Mouse (Mus musculus): ENCODE measurements around the gene Retreg2. TPM values are rescaled to one million over a fixed set of nuclear protein-coding genes. Genes with fewer than 3 reads are reported as not detected.

Retreg2 gene
- polyA plus RNA-seq, 1 experiment, result 92.9 TPM

DNA sequence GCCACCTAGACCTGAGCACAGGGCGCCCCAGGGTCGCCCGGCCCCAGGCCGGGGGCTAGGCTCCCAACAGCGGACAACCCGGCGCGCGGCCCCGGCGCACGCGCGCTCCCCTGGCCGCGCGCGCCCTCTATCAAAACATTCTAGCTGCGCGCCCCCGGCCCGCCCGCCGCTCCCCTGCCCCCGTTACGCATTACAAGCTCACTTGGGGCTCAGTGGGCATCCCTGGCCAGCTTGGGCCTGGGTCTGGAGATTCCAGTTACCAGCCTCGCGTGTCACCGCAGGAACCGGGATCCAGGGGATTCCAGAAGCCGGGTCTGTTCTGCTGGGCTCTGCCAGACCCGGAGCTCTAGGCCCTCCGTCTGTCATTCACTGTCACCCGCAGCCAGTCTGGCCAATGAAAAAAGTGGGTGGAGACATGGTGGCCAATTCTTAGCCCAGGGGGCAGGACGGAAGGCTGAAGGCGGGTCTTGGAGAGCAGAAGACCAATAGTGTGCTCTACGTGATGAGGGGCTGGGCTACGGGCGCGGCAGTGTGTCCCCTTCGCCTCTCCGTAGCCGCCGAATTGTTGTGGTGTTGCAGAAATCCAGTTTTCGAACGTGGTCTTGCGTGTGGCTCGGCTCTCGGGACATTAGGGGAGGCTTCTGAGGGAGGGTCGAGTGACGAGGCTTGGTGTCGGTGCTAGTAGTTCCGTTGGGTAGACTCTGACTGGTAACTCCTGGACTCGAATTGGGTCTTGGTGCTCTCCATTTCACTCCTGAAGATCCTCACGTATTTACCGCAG, 49.2 kb downstream of the Retreg2 start, which contains the start of the genes Ankzf1 and Atg9a:
Gene Ankzf1 (plus strand): TSS at position 530 of the 781 bp plus-strand sequence.
Gene Atg9a (minus strand): TSS at position 575 of the 781 bp plus-strand sequence.
- WGBS, result 1% methylated on average over 56 of the region's 56 CpGs
- TF ChIP-seq POLR2A (IDR thresholded peaks at IDR 0.05; ENCODE audit: borderline replicate concordance, control insufficient read depth, low read depth, low read length) (peak; percentile 67; the same call in 1 of the 2 replicates), CTCF (IDR thresholded peaks at IDR 0.05; ENCODE audit: control insufficient read depth, insufficient read depth, low read length) (no peak)
- Histone ChIP-seq H3K27ac (ENCODE audit: control insufficient read depth, insufficient read depth, low read depth, low read length, poor library complexity) (peak within 1 kb of the TSS; percentile 92), H3K4me3 (replicated peaks; ENCODE audit: control insufficient read depth, low read depth, low read length) (peak within 1 kb of the TSS; percentile 85), H3K4me1 (ENCODE audit: control insufficient read depth, insufficient read depth, low read length) (peaks cover 1% of the 10 kb centered on the region; the same call in 1 of the 2 replicates)

GRCm38 (mm10) chr1:75192452-75192851, 49.9 kb downstream of the Retreg2 start:
- H3K4me1 ChIP-seq (ENCODE audit: control insufficient read depth, insufficient read depth, low read length), result peaks cover 1% of the 10 kb centered on the region; the same call in 1 of the 2 replicates
- H3K27ac ChIP-seq (ENCODE audit: control insufficient read depth, insufficient read depth, low read depth, low read length, poor library complexity), result peak overlapping the region; percentile 92
- peak overlapping the region; percentile 76 for H3K4me3 ChIP-seq (replicated peaks; ENCODE audit: control insufficient read depth, low read depth, low read length)
- under 1% methylated on average over 19 of the region's 19 CpGs for WGBS
- TF ChIP-seq POLR2A (IDR thresholded peaks at IDR 0.05; ENCODE audit: borderline replicate concordance, control insufficient read depth, low read depth, low read length) (0 out of 2 replicates have a peak, but pooled peaks have one; percentile 42), CTCF (IDR thresholded peaks at IDR 0.05; ENCODE audit: control insufficient read depth, insufficient read depth, low read length) (no peak)

Other genes with a start within 250 kb of the Retreg2 start
- gene Cryba2, start 249.6 kb upstream of the Retreg2 start, polyA plus RNA-seq (2011; ENCODE audit: insufficient read depth, insufficient read length, low replicate concordance, missing spikeins), result not detected in 2 replicates
- gene Cfap65, start 207.2 kb upstream of the Retreg2 start, polyA plus RNA-seq (2011; ENCODE audit: insufficient read depth, insufficient read length, low replicate concordance, missing spikeins), result not detected in 2 replicates
- 0.82 TPM in 1 of 2 replicates, not detected in the other for gene Ihh, start 191.1 kb upstream of the Retreg2 start, polyA plus RNA-seq (2011; ENCODE audit: insufficient read depth, insufficient read length, low replicate concordance, missing spikeins)
- gene Nhej1, start 17.6 kb upstream of the Retreg2 start, polyA plus RNA-seq (2011; ENCODE audit: insufficient read depth, insufficient read length, low replicate concordance, missing spikeins), result 5.6 and 11.6 TPM in 2 replicates
- 1.7 TPM in 1 of 2 replicates, not detected in the other for gene Slc23a3, start 8.9 kb upstream of the Retreg2 start, polyA plus RNA-seq (2011; ENCODE audit: insufficient read depth, insufficient read length, low replicate concordance, missing spikeins)
- 55.3 and 100 TPM in 2 replicates for gene Cnppd1, start 67 bp upstream of the Retreg2 start, polyA plus RNA-seq (2011; ENCODE audit: insufficient read depth, insufficient read length, low replicate concordance, missing spikeins)
- gene Zfand2b, start 25.9 kb downstream of the Retreg2 start, polyA plus RNA-seq (2011; ENCODE audit: insufficient read depth, insufficient read length, low replicate concordance, missing spikeins), result 28.5 and 49.8 TPM in 2 replicates
- gene Abcb6, start 37.6 kb downstream of the Retreg2 start, polyA plus RNA-seq (2011; ENCODE audit: insufficient read depth, insufficient read length, low replicate concordance, missing spikeins), result 151 and 182 TPM in 2 replicates
- 16.6 and 27.7 TPM in 2 replicates for gene Ankzf1, start 49.4 kb downstream of the Retreg2 start, polyA plus RNA-seq (2011; ENCODE audit: insufficient read depth, insufficient read length, low replicate concordance, missing spikeins)
- gene Atg9a, start 49.4 kb downstream of the Retreg2 start, polyA plus RNA-seq (2011; ENCODE audit: insufficient read depth, insufficient read length, low replicate concordance, missing spikeins), result 24.6 and 39.2 TPM in 2 replicates
- gene Glb1l, start 68.0 kb downstream of the Retreg2 start, polyA plus RNA-seq (2011; ENCODE audit: insufficient read depth, insufficient read length, low replicate concordance, missing spikeins), result 23.0 and 43.6 TPM in 2 replicates
- gene Stk16, start 68.1 kb downstream of the Retreg2 start, polyA plus RNA-seq (2011; ENCODE audit: insufficient read depth, insufficient read length, low replicate concordance, missing spikeins), result 74.2 and 168 TPM in 2 replicates
- 422 and 591 TPM in 2 replicates for gene Tuba4a, start 77.1 kb downstream of the Retreg2 start, polyA plus RNA-seq (2011; ENCODE audit: insufficient read depth, insufficient read length, low replicate concordance, missing spikeins)
- gene A630095N17Rik, start 89.3 kb downstream of the Retreg2 start, polyA plus RNA-seq (2011; ENCODE audit: insufficient read depth, insufficient read length, low replicate concordance, missing spikeins), result not detected in 2 replicates
- gene Dnajb2, start 93.6 kb downstream of the Retreg2 start, polyA plus RNA-seq (2011; ENCODE audit: insufficient read depth, insufficient read length, low replicate concordance, missing spikeins), result 85.8 and 119 TPM in 2 replicates
- 1.4 and 4.2 TPM in 2 replicates for gene Ptprn, start 121.7 kb downstream of the Retreg2 start, polyA plus RNA-seq (2011; ENCODE audit: insufficient read depth, insufficient read length, low replicate concordance, missing spikeins)
- gene Resp18, start 135.6 kb downstream of the Retreg2 start, polyA plus RNA-seq (2011; ENCODE audit: insufficient read depth, insufficient read length, low replicate concordance, missing spikeins), result not detected in 2 replicates
- gene Dnpep, start 175.2 kb downstream of the Retreg2 start, polyA plus RNA-seq (2011; ENCODE audit: insufficient read depth, insufficient read length, low replicate concordance, missing spikeins), result 9.2 and 21.3 TPM in 2 replicates
- gene Des, start 217.6 kb downstream of the Retreg2 start, polyA plus RNA-seq (2011; ENCODE audit: insufficient read depth, insufficient read length, low replicate concordance, missing spikeins), result 2.1 and 8.8 TPM in 2 replicates
- gene Speg, start 232.5 kb downstream of the Retreg2 start, polyA plus RNA-seq (2011; ENCODE audit: insufficient read depth, insufficient read length, low replicate concordance, missing spikeins), result 18.1 TPM in 2 replicates

Data from bone marrow, adult 2 months (tissue).